Mouse (Mus musculus): Measurements from ENCODE around the gene Atp6v1g1. TPM values are rescaled to one million over a fixed set of nuclear protein-coding genes. Genes with fewer than 3 reads are reported as not detected.

Gene Atp6v1g1
- polyA plus RNA-seq, 1 experiment: 192 TPM

DNA sequence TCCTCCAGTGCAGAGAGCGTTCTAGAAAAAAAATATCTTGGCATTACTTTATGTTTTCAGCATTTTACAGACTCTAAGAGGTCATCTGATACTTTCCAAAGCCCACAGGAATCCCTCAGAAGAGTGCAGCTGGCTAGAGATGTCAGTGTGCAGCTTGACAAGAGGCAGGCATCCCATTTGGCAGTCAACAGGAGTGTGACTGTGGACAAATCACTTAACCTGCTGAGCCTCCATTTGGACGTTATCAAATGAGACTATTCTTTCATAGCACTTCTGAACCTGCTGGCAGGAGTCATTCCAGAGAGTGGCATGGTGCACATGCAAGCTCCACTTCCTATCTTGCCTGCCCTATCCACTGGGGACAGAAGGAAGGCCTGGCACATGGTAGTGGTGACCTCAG, 2.4 kb upstream of the Atp6v1g1 start:
- Histone ChIP-seq H3K27ac (ENCODE audit: insufficient read depth, low read length) (no peak overlapping the region), H3K27me3 (ENCODE audit: control insufficient read depth, insufficient read depth, low read length, poor library complexity, severe bottlenecking) (no peaks in the 10 kb centered on the region), H3K36me3 (ENCODE audit: control insufficient read depth, insufficient read depth, low read length, poor library complexity, severe bottlenecking) (no peaks in the 10 kb centered on the region), H3K9me3 (replicated peaks; ENCODE audit: control insufficient read depth, insufficient read depth, low read length, poor library complexity, severe bottlenecking) (no peaks in the 10 kb centered on the region), H3K4me1 (ENCODE audit: control insufficient read depth, insufficient read depth, low read length) (peaks cover 2% of the 10 kb centered on the region), H3K9ac (ENCODE audit: low read depth, poor library complexity, severe bottlenecking) (no peak overlapping the region), H3K4me3 (ENCODE audit: low read depth, low read length) (no peak overlapping the region)
- TF ChIP-seq POLR2A (IDR thresholded peaks at IDR 0.05; ENCODE audit: insufficient read depth, low read length) (no peak), EP300 (IDR thresholded peaks at IDR 0.05; ENCODE audit: insufficient read depth, low read depth, low read length) (no peak), CTCF (IDR thresholded peaks at IDR 0.05; ENCODE audit: low read depth, low read length) (no peak)

DNA sequence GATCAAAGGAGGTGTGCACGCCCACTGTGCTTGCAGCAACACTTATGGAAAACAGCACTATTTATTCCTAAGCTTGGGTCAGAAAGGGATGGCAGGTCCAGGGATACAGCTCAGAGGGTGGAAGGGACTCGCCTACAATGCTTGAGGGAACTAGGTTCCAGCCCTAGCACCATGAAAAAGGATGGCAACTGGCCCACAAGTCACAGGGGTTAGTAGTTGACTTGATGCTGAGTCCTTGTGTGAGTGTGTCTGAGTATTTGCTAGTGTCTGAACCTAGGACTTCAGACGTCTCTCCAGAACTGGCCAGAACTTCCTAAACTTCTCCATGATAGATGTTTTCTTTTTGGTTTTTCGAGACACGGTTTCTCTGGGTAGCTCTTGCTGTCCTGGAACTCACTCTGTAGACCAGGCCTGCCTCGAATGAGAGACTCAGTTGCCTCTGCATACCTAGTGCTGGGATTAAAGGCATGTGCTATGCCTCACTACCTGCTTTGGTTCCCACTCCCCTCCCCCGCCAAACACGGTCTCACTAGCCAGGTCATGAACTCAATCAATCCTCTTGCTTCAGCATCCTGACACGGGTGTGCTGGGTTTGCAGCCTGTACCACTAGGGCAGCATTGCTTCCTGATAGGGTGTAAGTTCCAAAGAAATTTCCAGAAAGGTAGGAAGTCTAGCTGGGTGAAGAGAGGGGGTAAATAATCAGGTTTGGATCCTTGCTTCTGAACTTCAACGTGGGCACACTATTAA, 652 bp upstream of the Atp6v1g1 start:
- Histone ChIP-seq H3K9ac (ENCODE audit: low read depth, poor library complexity, severe bottlenecking) (no peak overlapping the region), H3K27ac (ENCODE audit: insufficient read depth, low read length) (no peak overlapping the region), H3K9me3 (replicated peaks; ENCODE audit: control insufficient read depth, insufficient read depth, low read length, poor library complexity, severe bottlenecking) (no peaks in the 10 kb centered on the region), H3K4me1 (ENCODE audit: control insufficient read depth, insufficient read depth, low read length) (peaks cover 2% of the 10 kb centered on the region), H3K4me3 (ENCODE audit: low read depth, low read length) (no peak overlapping the region), H3K27me3 (ENCODE audit: control insufficient read depth, insufficient read depth, low read length, poor library complexity, severe bottlenecking) (no peaks in the 10 kb centered on the region), H3K36me3 (ENCODE audit: control insufficient read depth, insufficient read depth, low read length, poor library complexity, severe bottlenecking) (peaks cover 9% of the 10 kb centered on the region)
- TF ChIP-seq CTCF (IDR thresholded peaks at IDR 0.05; ENCODE audit: low read depth, low read length) (no peak), EP300 (IDR thresholded peaks at IDR 0.05; ENCODE audit: insufficient read depth, low read depth, low read length) (no peak), POLR2A (IDR thresholded peaks at IDR 0.05; ENCODE audit: insufficient read depth, low read length) (no peak)

GRCm38 (mm10) chr4:63545231-63545958, 823 bp downstream of the Atp6v1g1 start:
- Histone ChIP-seq H3K9ac (ENCODE audit: low read depth, poor library complexity, severe bottlenecking) (peak overlapping the region; percentile 92), H3K9me3 (replicated peaks; ENCODE audit: control insufficient read depth, insufficient read depth, low read length, poor library complexity, severe bottlenecking) (no peaks in the 10 kb centered on the region), H3K27ac (ENCODE audit: insufficient read depth, low read length) (no peak overlapping the region), H3K27me3 (ENCODE audit: control insufficient read depth, insufficient read depth, low read length, poor library complexity, severe bottlenecking) (no peaks in the 10 kb centered on the region), H3K36me3 (ENCODE audit: control insufficient read depth, insufficient read depth, low read length, poor library complexity, severe bottlenecking) (peaks cover 16% of the 10 kb centered on the region), H3K4me3 (ENCODE audit: low read depth, low read length) (peak overlapping the region; percentile 96), H3K4me1 (ENCODE audit: control insufficient read depth, insufficient read depth, low read length) (peaks cover 2% of the 10 kb centered on the region)
- TF ChIP-seq CTCF (IDR thresholded peaks at IDR 0.05; ENCODE audit: low read depth, low read length) (no peak), EP300 (IDR thresholded peaks at IDR 0.05; ENCODE audit: insufficient read depth, low read depth, low read length) (no peak), POLR2A (IDR thresholded peaks at IDR 0.05; ENCODE audit: insufficient read depth, low read length) (no peak)

- H3K4me3 ChIP-seq (ENCODE audit: low read depth, low read length): peak overlapping the region; percentile 43; the same call in 1 of the 2 replicates
Measured at GRCm38 (mm10) chr4:63546441-63547055, 2.0 kb downstream of the Atp6v1g1 start.

GRCm38 (mm10) chr4:63547799-63548198, 3.2 kb downstream of the Atp6v1g1 start:
- no peak for TF ChIP-seq POLR2A (IDR thresholded peaks at IDR 0.05; ENCODE audit: insufficient read depth, low read length)
- TF ChIP-seq CTCF (IDR thresholded peaks at IDR 0.05; ENCODE audit: low read depth, low read length): no peak
- TF ChIP-seq EP300 (IDR thresholded peaks at IDR 0.05; ENCODE audit: insufficient read depth, low read depth, low read length): no peak
- Histone ChIP-seq H3K4me3 (ENCODE audit: low read depth, low read length) (no peak overlapping the region), H3K27ac (ENCODE audit: insufficient read depth, low read length) (no peak overlapping the region), H3K36me3 (ENCODE audit: control insufficient read depth, insufficient read depth, low read length, poor library complexity, severe bottlenecking) (peaks cover 34% of the 10 kb centered on the region), H3K4me1 (ENCODE audit: control insufficient read depth, insufficient read depth, low read length) (peaks cover 2% of the 10 kb centered on the region), H3K27me3 (ENCODE audit: control insufficient read depth, insufficient read depth, low read length, poor library complexity, severe bottlenecking) (no peaks in the 10 kb centered on the region), H3K9me3 (replicated peaks; ENCODE audit: control insufficient read depth, insufficient read depth, low read length, poor library complexity, severe bottlenecking) (no peaks in the 10 kb centered on the region), H3K9ac (ENCODE audit: low read depth, poor library complexity, severe bottlenecking) (no peak overlapping the region)

More at GRCm38 (mm10) chr4:63546441-63547055, 2.0 kb downstream of the Atp6v1g1 start:
- Histone ChIP-seq H3K27me3 (ENCODE audit: control insufficient read depth, insufficient read depth, low read length, poor library complexity, severe bottlenecking) (no peaks in the 10 kb centered on the region), H3K9ac (ENCODE audit: low read depth, poor library complexity, severe bottlenecking) (no peak overlapping the region), H3K36me3 (ENCODE audit: control insufficient read depth, insufficient read depth, low read length, poor library complexity, severe bottlenecking) (peaks cover 26% of the 10 kb centered on the region), H3K9me3 (replicated peaks; ENCODE audit: control insufficient read depth, insufficient read depth, low read length, poor library complexity, severe bottlenecking) (no peaks in the 10 kb centered on the region), H3K27ac (ENCODE audit: insufficient read depth, low read length) (no peak overlapping the region), H3K4me1 (ENCODE audit: control insufficient read depth, insufficient read depth, low read length) (peaks cover 2% of the 10 kb centered on the region)
- no peak for TF ChIP-seq CTCF (IDR thresholded peaks at IDR 0.05; ENCODE audit: low read depth, low read length)
- no peak for TF ChIP-seq POLR2A (IDR thresholded peaks at IDR 0.05; ENCODE audit: insufficient read depth, low read length)
- TF ChIP-seq EP300 (IDR thresholded peaks at IDR 0.05; ENCODE audit: insufficient read depth, low read depth, low read length): no peak
